Mouse (Mus musculus) bone marrow, adult 2 months (tissue): ENCODE measurements around the gene Usp36. TPM values are rescaled to one million over a fixed set of nuclear protein-coding genes. Genes with fewer than 3 reads are reported as not detected.

Source experiments
- H3K27ac ChIP-seq: fragments of 200-500 bp; 2 replicates; pipeline ENCODE4 v1.5.1; 2012; ENCODE audit warnings: low read depth, mild to moderate bottlenecking, control low read depth, inconsistent platforms, low read length; ENCODE audit not compliant: control insufficient read depth, poor library complexity, insufficient read depth
- H3K4me1 ChIP-seq: fragments of 200-500 bp; 2 replicates; pipeline ENCODE4 v1.6.1; 2011; ENCODE audit warnings: low read length; ENCODE audit not compliant: control insufficient read depth, insufficient read depth
- H3K4me3 ChIP-seq: fragments of 200-500 bp; replicated peaks from 2 replicates; pipeline ENCODE3; 2011; ENCODE audit warnings: mild to moderate bottlenecking, low read depth, low read length, control low read depth; ENCODE audit not compliant: control insufficient read depth
- CTCF ChIP-seq: fragments of 200-500 bp; IDR thresholded peaks from 2 replicates; pipeline ENCODE4 v1.5.1; 2011; ENCODE audit warnings: low read length, control low read depth; ENCODE audit not compliant: control insufficient read depth, insufficient read depth
- POLR2A ChIP-seq: fragments of 200-500 bp; IDR thresholded peaks from 2 replicates; pipeline ENCODE4 v1.6.1; 2011; ENCODE audit warnings: low read depth, mild to moderate bottlenecking, control low read depth, low read length, borderline replicate concordance; ENCODE audit not compliant: control insufficient read depth
- whole genome bisulfite sequencing: fragments of 180-500 bp; shearing (Covaris S2); methylation state at CpG from one replicate; pipeline ENCODE4 v1.1.7; 2018; 5-methylcytosine and 5-hydroxymethylcytosine counted together
- polyA plus RNA-seq: library from polyadenylated mRNA; stranded (reverse); fragments of >200 nt; gene quantifications from 2 replicates; pipeline ENCODE4 v1.2.4, GENCODE M21; 2011; ENCODE audit warnings: low replicate concordance; ENCODE audit not compliant: missing spikeins, insufficient read depth, insufficient read length

Gene Usp36
- polyA plus RNA-seq, 1 experiment: 18.5 TPM

- H3K27ac ChIP-seq: no peak overlapping the region
- no peak overlapping the region for H3K4me3 ChIP-seq
- WGBS: 82% methylated on average over 7 of the region's 7 CpGs
- H3K4me1 ChIP-seq: no peaks in the 10 kb centered on the region; the same call in 1 of the 2 replicates
- TF ChIP-seq POLR2A (no peak), CTCF (peak; percentile 32; the same call in 1 of the 2 replicates)
Measured at GRCm38 (mm10) chr11:118266666-118267046, 23.4 kb downstream of the Usp36 start.

GRCm38 (mm10) chr11:118266044-118266665, 23.9 kb downstream of the Usp36 start:
- Histone ChIP-seq H3K4me3 (no peak overlapping the region), H3K27ac (no peak overlapping the region), H3K4me1 (no peaks in the 10 kb centered on the region; the same call in 1 of the 2 replicates)
- no peak for TF ChIP-seq POLR2A
- no peak for TF ChIP-seq CTCF
- WGBS: 90% methylated on average over 10 of the region's 10 CpGs

- WGBS: 84% methylated on average over 11 of the region's 11 CpGs
- H3K4me3 ChIP-seq: no peak overlapping the region
- H3K27ac ChIP-seq: no peak overlapping the region
- TF ChIP-seq CTCF: no peak
- TF ChIP-seq POLR2A: no peak
- H3K4me1 ChIP-seq: no peaks in the 10 kb centered on the region; the same call in 1 of the 2 replicates
Measured at GRCm38 (mm10) chr11:118265621-118266020, 24.4 kb downstream of the Usp36 start.

- H3K4me3 ChIP-seq: no peak overlapping the region
- H3K4me1 ChIP-seq: no peaks in the 10 kb centered on the region; the same call in 1 of the 2 replicates
- no peak overlapping the region for H3K27ac ChIP-seq
- TF ChIP-seq CTCF (no peak), POLR2A (no peak)
- 86% methylated on average over 5 of the region's 5 CpGs for WGBS
Measured at GRCm38 (mm10) chr11:118263146-118263545, 26.9 kb downstream of the Usp36 start.

GRCm38 (mm10) chr11:118260081-118260480, 30.0 kb downstream of the Usp36 start:
- peak overlapping the region; percentile 66 for H3K27ac ChIP-seq
- no peaks in the 10 kb centered on the region; the same call in 1 of the 2 replicates for H3K4me1 ChIP-seq
- H3K4me3 ChIP-seq: peak overlapping the region; percentile 12
- WGBS: 45% methylated on average over 8 of the region's 8 CpGs
- TF ChIP-seq CTCF: no peak
- TF ChIP-seq POLR2A: no peak

GRCm38 (mm10) chr11:118259580-118259979, 30.5 kb downstream of the Usp36 start:
- TF ChIP-seq POLR2A: no peak
- TF ChIP-seq CTCF: no peak
- 79% methylated on average over 8 of the region's 8 CpGs for WGBS
- peak overlapping the region; percentile 66; the same call in 1 of the 2 replicates for H3K27ac ChIP-seq
- no peaks in the 10 kb centered on the region; the same call in 1 of the 2 replicates for H3K4me1 ChIP-seq
- no peak overlapping the region for H3K4me3 ChIP-seq

GRCm38 (mm10) chr11:118256371-118256770, 33.7 kb downstream of the Usp36 start:
- TF ChIP-seq POLR2A: no peak
- TF ChIP-seq CTCF: no peak

GRCm38 (mm10) chr11:118254159-118254951, 35.7 kb downstream of the Usp36 start:
- H3K27ac ChIP-seq: peak overlapping the region; percentile 13
- WGBS: 28% methylated on average over 15 of the region's 15 CpGs
- peak; percentile 22; the same call in 1 of the 2 replicates for TF ChIP-seq POLR2A
- no peak for TF ChIP-seq CTCF
- H3K4me3 ChIP-seq: no peak overlapping the region
- H3K4me1 ChIP-seq: peaks cover 4% of the 10 kb centered on the region

More at GRCm38 (mm10) chr11:118256371-118256770, 33.7 kb downstream of the Usp36 start:
- no peak overlapping the region for H3K4me3 ChIP-seq
- peaks cover 4% of the 10 kb centered on the region for H3K4me1 ChIP-seq
- H3K27ac ChIP-seq: no peak overlapping the region
- 86% methylated on average over 7 of the region's 7 CpGs for WGBS
